Mouse (Mus musculus) erythroblast, embryonic 14.5 days (primary cell): ENCODE data around the gene Gm28051.

Source experiments
- GATA1 ChIP-seq: IDR thresholded peaks from 2 replicates; pipeline ENCODE4 v1.6.1; 2012; ENCODE audit warnings: low read length, inconsistent platforms, mixed read lengths
- TAL1 ChIP-seq: IDR thresholded peaks from 3 replicates; pipeline ENCODE4 v1.6.1; 2012; ENCODE audit warnings: low read length, inconsistent platforms, mixed read lengths

DNA sequence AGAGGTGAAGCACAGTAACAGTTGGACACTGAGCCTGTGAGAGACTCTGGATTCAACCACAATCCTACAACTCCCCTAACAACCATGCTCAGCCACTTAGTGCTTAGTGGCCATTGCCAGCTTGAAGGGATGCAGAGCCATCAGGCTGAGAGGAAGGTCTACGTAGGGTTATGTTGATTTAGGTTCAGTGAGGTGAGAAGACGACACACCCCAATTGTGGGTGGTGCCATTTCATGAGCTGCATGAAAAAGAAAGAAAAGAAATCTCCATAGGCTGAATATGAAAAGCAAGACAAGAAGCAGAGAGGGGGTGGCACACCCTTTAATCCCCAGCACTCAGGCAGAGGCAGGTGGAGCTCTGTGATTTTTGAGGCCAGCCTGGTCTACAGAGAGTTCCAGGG, 43.4 kb downstream of the Gm28051 start:
- TF ChIP-seq GATA1, result no peak
- no peak for TF ChIP-seq TAL1
